Mouse (Mus musculus) liver, embryonic 14.5 days (tissue): ENCODE results near the gene Clec9a.

Experiments used
- CTCF ChIP-seq: IDR thresholded peaks from 2 replicates; pipeline ENCODE4 v1.5.1; 2016; ENCODE audit warnings: antibody characterized with exemption, low read depth, control low read depth
- EP300 ChIP-seq: IDR thresholded peaks from 2 replicates; pipeline ENCODE4 v1.6.1; 2016; ENCODE audit warnings: antibody characterized with exemption, low read depth

DNA sequence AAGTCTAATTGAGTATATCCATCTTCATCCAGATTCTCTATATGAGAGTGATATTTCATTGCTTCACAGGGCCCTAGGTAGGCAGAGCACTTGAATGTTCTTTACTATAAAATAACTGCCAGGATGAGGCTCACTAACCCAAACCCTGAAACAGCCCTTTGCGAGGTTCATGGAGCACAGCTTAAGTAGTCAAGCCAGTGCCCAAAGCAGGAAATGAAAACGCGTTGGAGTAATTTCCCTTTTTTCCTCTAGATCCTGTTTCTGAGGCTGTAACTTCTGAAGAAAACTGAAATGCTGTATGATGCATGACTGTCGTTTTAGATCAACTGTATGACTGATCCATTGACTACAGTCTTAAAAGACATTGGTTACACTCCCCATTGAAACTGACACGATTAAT lies 64.0 kb downstream of the Clec9a start:
- TF ChIP-seq EP300 (no peak), CTCF (no peak)
